Mouse (Mus musculus): ENCODE measurements around the gene Amy2a3.
"Not testable (repeated sequence)": the region's sequence is repeated elsewhere in the genome, so short reads cannot be mapped to it uniquely, and the experiment has no call there.

Amy2a3 gene

DNA sequence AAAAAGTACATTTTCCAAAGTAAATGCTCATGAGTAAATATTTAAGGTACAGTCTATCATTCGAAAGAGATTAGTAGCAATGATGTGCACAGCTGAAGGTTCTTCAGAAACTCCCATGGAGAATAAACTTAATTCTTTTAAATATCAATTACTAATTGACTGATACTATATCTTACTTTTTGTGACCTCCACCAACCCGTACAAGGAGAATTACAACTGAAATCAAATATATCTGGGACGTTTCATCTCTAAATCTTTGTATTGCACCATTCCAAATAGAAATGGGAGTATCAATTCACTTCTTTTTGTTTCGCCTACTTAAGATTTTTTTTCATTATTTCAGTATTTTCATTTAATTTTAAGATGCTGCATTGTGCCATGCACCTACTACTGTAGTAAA is at the start of gene Amy2a3:
Gene Amy2a3 (minus strand): TSS at position 101 of the 400 bp plus-strand sequence.
- DNase-seq (ENCODE audit: low spot score in 2 of 2): not testable (repeated sequence)

DNA sequence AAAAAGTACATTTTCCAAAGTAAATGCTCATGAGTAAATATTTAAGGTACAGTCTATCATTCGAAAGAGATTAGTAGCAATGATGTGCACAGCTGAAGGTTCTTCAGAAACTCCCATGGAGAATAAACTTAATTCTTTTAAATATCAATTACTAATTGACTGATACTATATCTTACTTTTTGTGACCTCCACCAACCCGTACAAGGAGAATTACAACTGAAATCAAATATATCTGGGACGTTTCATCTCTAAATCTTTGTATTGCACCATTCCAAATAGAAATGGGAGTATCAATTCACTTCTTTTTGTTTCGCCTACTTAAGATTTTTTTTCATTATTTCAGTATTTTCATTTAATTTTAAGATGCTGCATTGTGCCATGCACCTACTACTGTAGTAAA is 32.7 kb upstream of the Amy2a3 start, which contains the start of gene Amy2a2:
Gene Amy2a2 (minus strand): TSS at position 101 of the 400 bp plus-strand sequence.
- DNase-seq (ENCODE audit: low spot score in 2 of 2): not testable (repeated sequence)

DNA sequence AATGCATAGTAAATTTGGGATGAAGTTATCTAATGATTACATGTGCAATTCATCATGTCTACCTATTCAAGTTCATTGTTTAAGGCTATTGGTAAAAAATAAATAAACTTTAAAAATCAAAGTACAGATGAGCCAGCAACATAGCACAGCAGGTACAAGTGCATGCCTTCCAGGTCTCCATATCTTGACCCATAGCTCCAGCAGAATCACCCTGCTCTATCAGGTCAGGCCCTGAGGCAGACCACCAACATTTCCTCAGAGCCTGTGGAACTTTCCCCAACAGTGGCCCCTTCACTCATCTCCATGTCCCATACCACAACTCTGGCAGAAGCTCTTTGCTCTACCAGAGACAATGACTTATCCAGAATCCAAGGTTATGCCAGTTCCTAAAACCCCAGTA is 21.6 kb upstream of the Amy2a3 start:
- not testable (repeated sequence) for DNase-seq (ENCODE audit: low spot score in 2 of 2)

- DNase-seq (ENCODE audit: low spot score in 2 of 2): not testable (repeated sequence)
Observed at GRCm38 (mm10) chr3:113312937-113313336, 10.9 kb downstream of the Amy2a3 start.

DNA sequence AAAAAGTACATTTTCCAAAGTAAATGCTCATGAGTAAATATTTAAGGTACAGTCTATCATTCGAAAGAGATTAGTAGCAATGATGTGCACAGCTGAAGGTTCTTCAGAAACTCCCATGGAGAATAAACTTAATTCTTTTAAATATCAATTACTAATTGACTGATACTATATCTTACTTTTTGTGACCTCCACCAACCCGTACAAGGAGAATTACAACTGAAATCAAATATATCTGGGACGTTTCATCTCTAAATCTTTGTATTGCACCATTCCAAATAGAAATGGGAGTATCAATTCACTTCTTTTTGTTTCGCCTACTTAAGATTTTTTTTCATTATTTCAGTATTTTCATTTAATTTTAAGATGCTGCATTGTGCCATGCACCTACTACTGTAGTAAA is 32.5 kb downstream of the Amy2a3 start, which contains the start of gene Amy2a4:
Gene Amy2a4 (minus strand): TSS at position 101 of the 400 bp plus-strand sequence.
- DNase-seq (ENCODE audit: low spot score in 2 of 2): not testable (repeated sequence)

- DNase-seq (ENCODE audit: low spot score in 2 of 2): not testable (repeated sequence)
Observed at GRCm38 (mm10) chr3:113280285-113280684, 43.6 kb downstream of the Amy2a3 start.

- DNase-seq (ENCODE audit: low spot score in 2 of 2): not testable (repeated sequence)
Observed at GRCm38 (mm10) chr3:113279586-113279985, 44.3 kb downstream of the Amy2a3 start.

Data from thymus, postnatal 10 days (tissue).